Mouse (Mus musculus): ENCODE results near the gene Pde6d. TPM values are rescaled to one million over a fixed set of nuclear protein-coding genes. Genes with fewer than 3 reads are reported as not detected.
A peak's percentile ranks its signal among the peaks of the same experiment; 100 is the strongest.

Pde6d gene
- polyA plus RNA-seq, 1 experiment: 33.6 TPM

DNA sequence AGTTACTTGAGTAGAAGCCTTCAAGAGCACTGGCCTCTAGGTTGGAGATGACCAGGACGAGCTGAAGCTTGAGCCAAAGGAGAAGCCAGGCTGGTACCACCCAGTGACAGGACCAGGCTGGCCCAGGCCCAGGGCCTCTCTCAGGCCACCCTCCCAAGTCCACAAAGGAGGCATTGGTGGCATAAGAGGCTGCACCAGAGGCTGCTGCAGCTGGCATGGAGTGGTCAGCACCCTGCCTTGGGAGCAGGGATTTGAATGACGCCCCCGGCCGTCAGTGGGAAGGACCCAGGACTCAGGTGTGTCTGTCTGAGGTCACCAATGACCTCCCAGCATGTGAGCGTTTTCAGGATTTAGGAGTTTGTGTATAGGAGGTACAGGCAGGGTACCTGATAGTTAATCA is 74.6 kb downstream of the Pde6d start:
- TF ChIP-seq POLR2A (IDR thresholded peaks at IDR 0.05; ENCODE audit: borderline replicate concordance, low read depth, low read length) (no peak), CTCF (IDR thresholded peaks at IDR 0.05; ENCODE audit: low read depth, low read length) (no peak)
- Histone ChIP-seq H3K27ac (ENCODE audit: insufficient read depth, low read depth, low read length) (no peak overlapping the region), H3K4me3 (ENCODE audit: insufficient read depth, low read length) (no peak overlapping the region), H3K4me1 (ENCODE audit: control insufficient read depth, insufficient read depth, low read length) (peaks cover 50% of the 10 kb centered on the region)

DNA sequence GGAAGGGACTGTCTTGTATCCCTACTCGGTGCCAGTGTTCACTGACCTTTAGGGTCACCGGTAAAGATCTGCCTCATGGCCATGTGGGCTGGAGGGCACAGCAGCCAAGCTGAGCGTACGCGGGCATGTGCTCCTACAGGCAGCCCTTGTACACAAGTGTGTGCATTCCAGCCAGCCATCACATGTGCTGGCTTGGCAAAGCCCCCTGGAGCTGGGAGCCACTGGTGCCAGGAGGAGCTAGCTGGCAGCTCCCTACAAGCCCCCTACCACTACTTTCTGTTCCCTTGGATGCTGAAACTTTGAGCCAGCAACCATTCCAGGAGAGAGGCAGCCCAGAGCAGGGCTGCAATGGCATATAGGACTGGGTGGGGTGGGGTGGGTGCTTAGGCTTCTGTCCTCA is 76.0 kb downstream of the Pde6d start:
- TF ChIP-seq CTCF (IDR thresholded peaks at IDR 0.05; ENCODE audit: low read depth, low read length) (no peak), POLR2A (IDR thresholded peaks at IDR 0.05; ENCODE audit: borderline replicate concordance, low read depth, low read length) (no peak)
- Histone ChIP-seq H3K4me1 (ENCODE audit: control insufficient read depth, insufficient read depth, low read length) (peaks cover 43% of the 10 kb centered on the region), H3K27ac (ENCODE audit: insufficient read depth, low read depth, low read length) (no peak overlapping the region), H3K4me3 (ENCODE audit: insufficient read depth, low read length) (no peak overlapping the region)

DNA sequence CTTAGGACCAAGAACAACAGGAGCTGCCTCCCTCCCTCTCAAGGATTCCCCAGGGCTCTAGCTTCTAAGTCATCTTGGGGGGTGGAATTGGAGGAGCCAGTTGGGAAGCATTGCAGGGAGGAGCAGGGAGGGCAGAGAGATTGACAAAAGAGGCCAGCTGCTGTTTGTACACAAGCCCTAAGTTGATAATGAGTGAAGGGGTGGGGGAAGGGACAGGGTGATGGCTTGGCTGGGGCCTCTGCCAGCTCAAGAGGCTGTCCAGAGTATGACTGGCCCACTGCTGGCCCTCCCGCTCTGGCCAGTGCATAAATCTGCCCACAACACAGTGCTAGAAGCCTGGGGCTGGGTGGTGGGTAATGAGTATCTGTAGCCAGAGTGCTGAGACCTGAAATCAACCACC is 77.0 kb downstream of the Pde6d start:
- Histone ChIP-seq H3K4me3 (ENCODE audit: insufficient read depth, low read length) (no peak overlapping the region), H3K4me1 (ENCODE audit: control insufficient read depth, insufficient read depth, low read length) (peaks cover 35% of the 10 kb centered on the region), H3K27ac (ENCODE audit: insufficient read depth, low read depth, low read length) (no peak overlapping the region)
- TF ChIP-seq POLR2A (IDR thresholded peaks at IDR 0.05; ENCODE audit: borderline replicate concordance, low read depth, low read length): no peak
- 0 out of 2 replicates have a peak, but pooled peaks have one; percentile 2 for TF ChIP-seq CTCF (IDR thresholded peaks at IDR 0.05; ENCODE audit: low read depth, low read length)

DNA sequence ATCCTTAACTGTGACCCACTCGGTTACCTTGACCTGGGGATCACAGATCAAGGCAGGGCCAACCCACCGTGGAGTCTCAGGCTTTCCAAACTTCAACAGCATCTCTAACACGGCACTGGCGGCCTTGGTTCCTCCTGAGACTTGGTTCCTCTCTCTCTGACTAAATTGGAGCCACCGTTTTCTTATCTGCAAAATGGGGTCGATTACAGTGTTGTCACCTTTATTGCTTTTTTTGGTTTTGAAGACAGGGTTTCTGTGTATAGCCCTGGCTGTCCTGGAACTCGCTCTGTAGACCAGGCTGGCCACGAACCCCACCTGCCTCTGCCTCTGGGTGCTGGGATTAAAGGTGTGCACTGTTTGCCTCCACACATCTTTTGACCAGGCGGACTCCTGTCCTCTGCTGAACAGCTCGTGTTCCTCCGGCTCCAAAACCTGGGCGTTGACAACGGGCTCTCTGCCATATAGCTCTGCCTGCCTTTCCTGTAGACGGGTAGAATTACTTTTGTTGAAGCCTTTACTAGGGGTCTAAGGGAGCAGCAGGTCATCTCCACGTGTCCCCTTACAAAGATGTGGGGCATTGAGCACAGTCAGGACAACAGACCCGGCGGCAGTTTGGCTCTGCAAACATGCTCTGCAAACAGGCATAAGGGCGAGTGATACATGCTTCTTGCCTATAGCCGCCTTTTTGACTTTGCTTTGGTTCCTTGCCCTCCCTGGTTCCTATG is 77.6 kb downstream of the Pde6d start:
- Histone ChIP-seq H3K4me3 (ENCODE audit: insufficient read depth, low read length) (peak overlapping the region; percentile 58), H3K27ac (ENCODE audit: insufficient read depth, low read depth, low read length) (peak overlapping the region; percentile 75), H3K4me1 (ENCODE audit: control insufficient read depth, insufficient read depth, low read length) (peaks cover 33% of the 10 kb centered on the region)
- TF ChIP-seq CTCF (IDR thresholded peaks at IDR 0.05; ENCODE audit: low read depth, low read length) (0 out of 2 replicates have a peak, but pooled peaks have one; percentile 6), POLR2A (IDR thresholded peaks at IDR 0.05; ENCODE audit: borderline replicate concordance, low read depth, low read length) (no peak)

DNA sequence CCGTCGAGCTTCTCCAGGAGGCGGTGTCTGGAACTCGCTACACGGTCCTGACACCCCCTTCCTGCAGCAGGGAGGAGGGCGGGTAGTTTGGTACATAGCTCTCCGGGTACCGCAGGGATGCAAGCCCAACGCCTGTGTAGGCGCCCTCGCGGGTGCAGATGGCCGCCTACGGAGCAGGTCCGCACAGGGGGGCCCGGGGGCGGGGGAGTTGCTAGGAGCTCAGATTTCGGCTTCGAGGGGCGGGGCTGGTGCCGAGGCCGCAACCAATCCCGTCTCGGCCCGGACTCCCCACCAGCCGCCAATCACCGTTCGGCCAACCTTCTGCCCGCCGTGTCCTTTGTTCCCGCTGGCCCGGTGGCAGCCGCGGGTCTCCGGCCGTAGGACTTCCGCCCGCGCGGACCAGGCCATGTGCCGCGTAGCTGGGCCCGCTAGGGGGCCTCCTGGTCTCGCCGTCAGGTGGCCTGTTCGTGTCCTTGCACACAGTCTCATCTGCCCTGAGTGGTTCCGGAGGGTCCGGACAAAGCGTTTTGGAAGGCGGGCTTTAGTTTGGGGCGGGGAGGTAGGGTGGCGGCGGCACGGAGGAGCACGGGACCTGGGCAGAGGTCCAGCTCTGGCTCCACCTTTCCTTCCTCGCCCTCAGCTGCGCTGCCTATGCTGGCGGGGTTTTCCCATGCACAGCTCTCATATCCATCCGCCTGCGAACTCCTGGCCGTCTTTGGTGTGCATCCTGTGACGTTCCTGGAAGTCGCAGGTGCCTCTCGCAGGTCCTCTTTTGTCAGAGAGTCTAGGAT is 78.3 kb downstream of the Pde6d start:
- TF ChIP-seq CTCF (IDR thresholded peaks at IDR 0.05; ENCODE audit: low read depth, low read length) (peak; percentile 54), POLR2A (IDR thresholded peaks at IDR 0.05; ENCODE audit: borderline replicate concordance, low read depth, low read length) (peak; percentile 29; the same call in 1 of the 2 replicates)
- H3K4me1 ChIP-seq (ENCODE audit: control insufficient read depth, insufficient read depth, low read length): peaks cover 30% of the 10 kb centered on the region
- H3K4me3 ChIP-seq (ENCODE audit: insufficient read depth, low read length): peak overlapping the region; percentile 58
- H3K27ac ChIP-seq (ENCODE audit: insufficient read depth, low read depth, low read length): peak overlapping the region; percentile 75

DNA sequence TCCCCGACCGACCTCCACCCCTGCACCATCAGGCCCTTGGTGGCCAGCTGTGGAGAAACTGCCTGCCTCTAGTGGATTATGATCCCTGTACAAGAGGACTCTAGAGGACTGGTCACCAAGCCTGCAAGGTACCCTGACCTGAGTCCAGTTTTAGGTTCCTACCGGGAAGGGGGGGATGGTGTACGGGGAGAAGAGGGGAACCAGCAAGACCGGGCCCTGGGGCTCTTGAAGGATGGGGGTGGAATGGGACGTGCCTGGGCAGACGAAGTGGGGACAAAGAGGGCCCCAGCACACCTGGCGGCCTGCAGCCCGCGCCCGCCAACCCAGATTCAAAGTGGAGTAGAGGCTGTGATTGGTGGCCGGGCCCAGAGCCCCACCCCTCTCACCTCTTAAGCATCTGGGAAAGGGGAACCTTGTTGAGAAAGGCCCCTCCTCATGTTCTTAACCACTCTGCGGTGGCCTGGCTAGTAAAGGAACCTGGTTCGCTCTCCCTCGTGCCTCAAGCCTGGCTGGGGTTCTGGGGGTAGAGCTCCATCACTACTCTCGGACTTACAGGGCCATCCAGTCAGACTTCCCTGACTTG is 79.2 kb downstream of the Pde6d start:
- TF ChIP-seq POLR2A (IDR thresholded peaks at IDR 0.05; ENCODE audit: borderline replicate concordance, low read depth, low read length): no peak
- TF ChIP-seq CTCF (IDR thresholded peaks at IDR 0.05; ENCODE audit: low read depth, low read length): no peak
- Histone ChIP-seq H3K4me1 (ENCODE audit: control insufficient read depth, insufficient read depth, low read length) (peaks cover 27% of the 10 kb centered on the region), H3K27ac (ENCODE audit: insufficient read depth, low read depth, low read length) (peak overlapping the region; percentile 75), H3K4me3 (ENCODE audit: insufficient read depth, low read length) (peak overlapping the region; percentile 58)

DNA sequence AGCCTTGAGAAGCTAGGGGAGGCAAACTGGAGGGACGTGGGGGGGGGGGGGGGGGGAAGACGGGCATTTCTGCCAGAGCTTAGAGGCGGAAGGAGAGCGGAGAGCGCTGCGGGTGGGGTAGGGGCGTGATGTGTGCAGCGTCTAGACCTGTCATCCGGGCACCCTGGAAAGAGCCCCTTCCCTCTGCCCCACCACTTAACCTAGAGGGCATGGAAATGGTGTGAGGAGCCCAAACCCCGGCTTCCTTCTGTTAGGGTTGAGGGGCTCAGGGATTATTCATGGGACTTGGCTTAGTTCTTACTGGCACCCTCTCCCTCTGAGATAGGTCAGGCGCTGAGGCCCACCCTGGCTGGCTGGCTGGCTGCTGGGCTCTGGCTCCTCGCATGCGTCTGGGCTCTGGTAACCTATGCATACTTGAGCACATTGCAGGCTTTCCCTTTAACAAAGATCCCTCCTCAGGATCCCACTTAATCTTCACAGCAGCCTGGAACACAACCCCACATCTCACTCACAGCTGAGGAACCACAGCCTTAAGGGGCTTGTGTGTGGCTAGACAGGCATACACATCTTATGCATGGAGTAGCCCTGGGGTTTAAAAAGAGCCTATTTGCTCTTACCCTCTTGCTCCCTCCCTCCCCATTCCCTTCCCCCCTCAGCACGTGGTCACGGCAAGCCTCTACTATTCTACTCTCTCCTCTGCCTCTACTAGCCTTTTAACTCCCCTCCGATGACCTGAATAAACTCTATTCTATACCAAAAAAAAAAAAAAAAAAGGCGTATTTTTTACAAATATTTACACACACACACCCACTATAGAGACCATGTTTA is 80.0 kb downstream of the Pde6d start:
- TF ChIP-seq CTCF (IDR thresholded peaks at IDR 0.05; ENCODE audit: low read depth, low read length): no peak
- TF ChIP-seq POLR2A (IDR thresholded peaks at IDR 0.05; ENCODE audit: borderline replicate concordance, low read depth, low read length): no peak

DNA sequence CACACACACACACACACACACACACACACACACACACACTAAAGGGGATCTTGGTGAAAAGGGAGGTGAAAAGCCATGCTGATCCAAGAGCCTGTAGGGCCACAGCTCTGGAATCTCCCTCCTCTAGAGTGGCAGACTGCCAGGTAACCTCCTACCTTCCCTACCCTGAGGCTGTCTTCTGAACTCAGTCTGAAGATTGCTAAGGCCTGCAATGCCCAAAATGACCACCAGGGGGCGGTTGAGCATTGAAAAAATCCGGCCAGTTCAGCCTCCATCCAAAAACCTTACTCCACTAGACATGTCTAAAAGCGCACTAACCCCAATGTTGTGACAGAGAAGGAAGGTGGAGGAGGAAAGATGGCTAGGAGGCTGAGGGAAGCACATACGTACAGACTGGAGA is 80.9 kb downstream of the Pde6d start:
- no peak overlapping the region for H3K27ac ChIP-seq (ENCODE audit: insufficient read depth, low read depth, low read length)
- TF ChIP-seq CTCF (IDR thresholded peaks at IDR 0.05; ENCODE audit: low read depth, low read length): peak; percentile 72
- no peak for TF ChIP-seq POLR2A (IDR thresholded peaks at IDR 0.05; ENCODE audit: borderline replicate concordance, low read depth, low read length)
- H3K4me3 ChIP-seq (ENCODE audit: insufficient read depth, low read length): no peak overlapping the region
- peaks cover 27% of the 10 kb centered on the region for H3K4me1 ChIP-seq (ENCODE audit: control insufficient read depth, insufficient read depth, low read length)

More for the DNA sequence above, 80.0 kb downstream of the Pde6d start:
- Histone ChIP-seq H3K27ac (ENCODE audit: insufficient read depth, low read depth, low read length) (no peak overlapping the region), H3K4me3 (ENCODE audit: insufficient read depth, low read length) (no peak overlapping the region), H3K4me1 (ENCODE audit: control insufficient read depth, insufficient read depth, low read length) (peaks cover 27% of the 10 kb centered on the region)

DNA sequence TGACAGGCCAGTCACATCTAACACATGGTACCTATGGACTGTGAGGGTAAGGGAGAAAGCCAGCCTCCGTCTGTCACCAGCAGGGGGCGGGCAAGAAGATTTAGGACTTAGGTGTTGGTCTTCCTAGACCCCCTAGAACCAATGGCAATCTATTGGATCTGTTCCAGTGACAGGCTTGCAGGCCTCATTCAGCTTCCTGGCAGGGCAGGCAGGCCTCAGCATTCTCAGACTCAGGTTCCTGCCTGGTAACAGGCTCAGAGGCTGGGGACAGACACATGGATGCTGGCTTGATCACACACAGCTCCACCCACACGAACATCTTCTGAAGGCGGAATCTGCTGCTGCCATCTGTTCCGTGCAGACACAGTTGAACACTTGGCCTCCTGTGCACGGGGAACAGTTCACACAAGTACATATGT is 81.3 kb downstream of the Pde6d start:
- Histone ChIP-seq H3K4me3 (ENCODE audit: insufficient read depth, low read length) (no peak overlapping the region), H3K27ac (ENCODE audit: insufficient read depth, low read depth, low read length) (no peak overlapping the region), H3K4me1 (ENCODE audit: control insufficient read depth, insufficient read depth, low read length) (peaks cover 23% of the 10 kb centered on the region)
- TF ChIP-seq CTCF (IDR thresholded peaks at IDR 0.05; ENCODE audit: low read depth, low read length) (peak; percentile 86), POLR2A (IDR thresholded peaks at IDR 0.05; ENCODE audit: borderline replicate concordance, low read depth, low read length) (no peak)
